Mouse (Mus musculus) forebrain, embryonic 13.5 days (tissue): ENCODE data around the gene 4930426L09Rik. TPM values are rescaled to one million over a fixed set of nuclear protein-coding genes. Genes with fewer than 3 reads are reported as not detected.

ENCODE experiments used
- ATAC-seq: fragments of 200-750 bp; cut with Nextera tagmentation; 2 replicates; pipeline ENCODE4 v1.8.0; 2017
- H3K27ac ChIP-seq: fragments of 300-500 bp; sonication (generic); 2 replicates; pipeline ENCODE4 v1.5.1; 2015; ENCODE audit warnings: inconsistent platforms, mild to moderate bottlenecking, moderate library complexity
- H3K27me3 ChIP-seq: fragments of 300-500 bp; sonication (generic); 2 replicates; pipeline ENCODE4 v1.6.1; 2015; ENCODE audit warnings: mild to moderate bottlenecking, inconsistent platforms
- H3K36me3 ChIP-seq: fragments of 300-500 bp; sonication (generic); 2 replicates; pipeline ENCODE4 v1.6.1; 2015; ENCODE audit warnings: mild to moderate bottlenecking, inconsistent platforms; ENCODE audit not compliant: poor library complexity, severe bottlenecking
- H3K4me1 ChIP-seq: fragments of 300-500 bp; sonication (generic); 2 replicates; pipeline ENCODE4 v1.6.1; 2015; ENCODE audit warnings: inconsistent platforms
- H3K4me2 ChIP-seq: fragments of 300-500 bp; sonication (generic); 2 replicates; pipeline ENCODE4 v1.6.1; 2015; ENCODE audit warnings: inconsistent platforms, mild to moderate bottlenecking, moderate library complexity
- H3K4me3 ChIP-seq: fragments of 300-500 bp; sonication (generic); 2 replicates; pipeline ENCODE4 v1.5.1; 2015; ENCODE audit warnings: mild to moderate bottlenecking, inconsistent platforms
- H3K9ac ChIP-seq: fragments of 300-500 bp; sonication (generic); 2 replicates; pipeline ENCODE4 v1.6.1; 2015; ENCODE audit warnings: mild to moderate bottlenecking, inconsistent platforms
- H3K9me3 ChIP-seq: fragments of 300-500 bp; sonication (generic); replicated peaks from 2 replicates; pipeline ENCODE4 v1.6.1; 2016; ENCODE audit warnings: inconsistent platforms
- WGBS: fragments of 180-500 bp; shearing (Covaris S2); methylation state at CpG from one replicate; pipeline ENCODE4 v1.1.7; 2015; 5-methylcytosine and 5-hydroxymethylcytosine counted together
- polyA plus RNA-seq: library from polyadenylated mRNA; unstranded; fragments of >200 nt; fragmentation: Nextera tagmentation; extraction: Ambion mirVana; gene quantifications from 2 replicates; pipeline ENCODE4 v1.2.1, GENCODE M21; 2015

Gene 4930426L09Rik
- polyA plus RNA-seq, 1 experiment from 2014 or later: 0.26 TPM

- Histone ChIP-seq H3K9ac (no peak overlapping the region), H3K27me3 (no peaks in the 10 kb centered on the region), H3K9me3 (no peaks in the 10 kb centered on the region), H3K4me3 (no peak overlapping the region), H3K4me2 (no peak overlapping the region), H3K36me3 (no peaks in the 10 kb centered on the region), H3K4me1 (0 out of 2 replicates have a peak, but pooled peaks cover 6% of the 10 kb centered on the region), H3K27ac (no peak overlapping the region)
- ATAC-seq: no peak
- 97% methylated on average over 5 of the region's 5 CpGs for WGBS
Measured at GRCm38 (mm10) chr2:18959558-18959957, 38.6 kb upstream of the 4930426L09Rik start.

- Histone ChIP-seq H3K9ac (no peak overlapping the region), H3K4me2 (no peak overlapping the region), H3K9me3 (no peaks in the 10 kb centered on the region), H3K36me3 (no peaks in the 10 kb centered on the region), H3K27ac (no peak overlapping the region), H3K4me1 (0 out of 2 replicates have a peak, but pooled peaks cover 6% of the 10 kb centered on the region), H3K4me3 (no peak overlapping the region), H3K27me3 (no peaks in the 10 kb centered on the region)
- ATAC-seq: no peak
- WGBS: 30% methylated on average over 7 of the region's 7 CpGs
Measured at GRCm38 (mm10) chr2:18960376-18960973, 37.7 kb upstream of the 4930426L09Rik start.

- Histone ChIP-seq H3K27ac (no peak overlapping the region), H3K9me3 (no peaks in the 10 kb centered on the region), H3K27me3 (no peaks in the 10 kb centered on the region), H3K4me3 (no peak overlapping the region), H3K4me1 (0 out of 2 replicates have a peak, but pooled peaks cover 6% of the 10 kb centered on the region), H3K9ac (no peak overlapping the region), H3K36me3 (no peaks in the 10 kb centered on the region), H3K4me2 (no peak overlapping the region)
- WGBS: 81% methylated on average over 3 of the region's 3 CpGs
- no peak for ATAC-seq
Measured at GRCm38 (mm10) chr2:18962502-18962901, 35.6 kb upstream of the 4930426L09Rik start.

GRCm38 (mm10) chr2:18963286-18964040 lies 34.7 kb upstream of the 4930426L09Rik start:
- no peaks in the 10 kb centered on the region for H3K27me3 ChIP-seq
- 0 out of 2 replicates have a peak, but pooled peaks cover 6% of the 10 kb centered on the region for H3K4me1 ChIP-seq
- H3K27ac ChIP-seq: no peak overlapping the region
- no peak overlapping the region for H3K4me3 ChIP-seq
- 84% methylated on average over 13 of the region's 13 CpGs for WGBS
- H3K36me3 ChIP-seq: no peaks in the 10 kb centered on the region
- no peak overlapping the region for H3K4me2 ChIP-seq
- H3K9me3 ChIP-seq: no peaks in the 10 kb centered on the region
- 0 out of 2 replicates have a peak, but pooled peaks have one; percentile 13 for ATAC-seq
- no peak overlapping the region for H3K9ac ChIP-seq

- 0 out of 2 replicates have a peak, but pooled peaks cover 6% of the 10 kb centered on the region for H3K4me1 ChIP-seq
- no peak overlapping the region for H3K4me2 ChIP-seq
- 77% methylated on average over 3 of the region's 3 CpGs for WGBS
Measured at GRCm38 (mm10) chr2:18965108-18965507, 33.0 kb upstream of the 4930426L09Rik start.

GRCm38 (mm10) chr2:18965950-18966349 lies 32.2 kb upstream of the 4930426L09Rik start:
- no peaks in the 10 kb centered on the region for H3K36me3 ChIP-seq
- H3K9ac ChIP-seq: no peak overlapping the region
- H3K4me3 ChIP-seq: no peak overlapping the region
- no peaks in the 10 kb centered on the region for H3K4me1 ChIP-seq
- H3K27me3 ChIP-seq: no peaks in the 10 kb centered on the region
- no peak overlapping the region for H3K4me2 ChIP-seq
- 94% methylated on average over 2 of the region's 2 CpGs for WGBS
- no peaks in the 10 kb centered on the region for H3K9me3 ChIP-seq
- H3K27ac ChIP-seq: no peak overlapping the region
- ATAC-seq: no peak

More at GRCm38 (mm10) chr2:18965108-18965507, 33.0 kb upstream of the 4930426L09Rik start:
- ATAC-seq: no peak
- H3K9ac ChIP-seq: no peak overlapping the region
- H3K4me3 ChIP-seq: no peak overlapping the region
- no peak overlapping the region for H3K27ac ChIP-seq
- H3K9me3 ChIP-seq: no peaks in the 10 kb centered on the region
- H3K27me3 ChIP-seq: no peaks in the 10 kb centered on the region
- H3K36me3 ChIP-seq: no peaks in the 10 kb centered on the region

- Histone ChIP-seq H3K9ac (no peak overlapping the region), H3K36me3 (no peaks in the 10 kb centered on the region), H3K4me3 (no peak overlapping the region), H3K4me2 (no peak overlapping the region), H3K27ac (no peak overlapping the region), H3K27me3 (no peaks in the 10 kb centered on the region), H3K9me3 (no peaks in the 10 kb centered on the region), H3K4me1 (no peaks in the 10 kb centered on the region)
- no peak for ATAC-seq
- 88% methylated on average over 5 of the region's 5 CpGs for WGBS
Measured at GRCm38 (mm10) chr2:18966566-18966965, 31.6 kb upstream of the 4930426L09Rik start.

GRCm38 (mm10) chr2:18967451-18968063 lies 30.6 kb upstream of the 4930426L09Rik start:
- no peaks in the 10 kb centered on the region for H3K27me3 ChIP-seq
- H3K36me3 ChIP-seq: no peaks in the 10 kb centered on the region
- peaks cover 2% of the 10 kb centered on the region for H3K9me3 ChIP-seq
- no peak overlapping the region for H3K9ac ChIP-seq
- no peak overlapping the region for H3K4me3 ChIP-seq
- H3K4me2 ChIP-seq: no peak overlapping the region
- 94% methylated on average over 5 of the region's 5 CpGs for WGBS
- H3K27ac ChIP-seq: no peak overlapping the region
- no peak for ATAC-seq
- H3K4me1 ChIP-seq: no peaks in the 10 kb centered on the region

- Histone ChIP-seq H3K27ac (no peak overlapping the region), H3K36me3 (no peaks in the 10 kb centered on the region), H3K9ac (no peak overlapping the region), H3K4me1 (no peaks in the 10 kb centered on the region), H3K27me3 (no peaks in the 10 kb centered on the region), H3K4me3 (no peak overlapping the region), H3K9me3 (peaks cover 9% of the 10 kb centered on the region), H3K4me2 (no peak overlapping the region)
- 84% methylated on average over 5 of the region's 5 CpGs for WGBS
- no peak for ATAC-seq
Measured at GRCm38 (mm10) chr2:18969066-18969681, 29.0 kb upstream of the 4930426L09Rik start.

- ATAC-seq: no peak
- Histone ChIP-seq H3K4me2 (no peak overlapping the region), H3K9ac (no peak overlapping the region), H3K36me3 (no peaks in the 10 kb centered on the region), H3K9me3 (peaks cover 9% of the 10 kb centered on the region), H3K4me1 (no peaks in the 10 kb centered on the region), H3K27me3 (no peaks in the 10 kb centered on the region), H3K27ac (no peak overlapping the region), H3K4me3 (no peak overlapping the region)
- WGBS: 89% methylated on average over 2 of the region's 2 CpGs
Measured at GRCm38 (mm10) chr2:18970461-18970860, 27.7 kb upstream of the 4930426L09Rik start.

- Histone ChIP-seq H3K4me3 (no peak overlapping the region), H3K27me3 (no peaks in the 10 kb centered on the region), H3K9ac (no peak overlapping the region), H3K36me3 (no peaks in the 10 kb centered on the region), H3K9me3 (peaks cover 9% of the 10 kb centered on the region), H3K4me2 (no peak overlapping the region), H3K27ac (no peak overlapping the region), H3K4me1 (no peaks in the 10 kb centered on the region)
- 93% methylated on average over 3 of the region's 3 CpGs for WGBS
- ATAC-seq: no peak
Measured at GRCm38 (mm10) chr2:18971564-18971963, 26.6 kb upstream of the 4930426L09Rik start.
